Mouse (Mus musculus) embryonic fibroblast, embryonic 13.5 days (primary cell): ENCODE measurements around the gene Habp4.

ENCODE experiments used
- CTCF ChIP-seq: IDR thresholded peaks from 2 replicates; pipeline ENCODE4 v1.5.1; 2011; ENCODE audit warnings: mild to moderate bottlenecking, control low read depth, low read length, moderate library complexity, borderline replicate concordance; ENCODE audit not compliant: insufficient read depth
- POLR2A ChIP-seq: IDR thresholded peaks from 2 replicates; pipeline ENCODE4 v1.6.1; 2011; ENCODE audit warnings: low read depth, mild to moderate bottlenecking, control low read depth, low read length, moderate library complexity

DNA sequence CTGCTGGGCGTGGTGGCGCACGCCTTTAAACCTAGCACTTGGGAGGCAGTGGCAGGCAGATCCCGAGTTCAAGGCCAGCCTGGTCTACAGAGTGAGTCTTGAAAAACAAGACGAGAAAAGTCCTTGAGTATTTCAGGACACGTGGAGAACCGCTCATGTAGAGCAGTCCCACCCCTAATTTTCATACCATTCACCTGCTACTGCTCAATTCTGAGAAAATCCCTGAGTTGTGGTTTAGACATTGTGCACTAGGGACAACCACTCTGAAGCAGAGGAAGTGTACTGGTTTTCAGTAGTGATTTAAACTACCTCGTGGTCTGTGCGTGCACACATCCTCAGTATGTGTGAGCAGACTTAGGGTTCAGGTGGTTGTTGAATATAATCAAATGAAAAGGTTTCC is 24.0 kb downstream of the Habp4 start:
- TF ChIP-seq CTCF (no peak), POLR2A (no peak)
